Mouse (Mus musculus) E14TG2a.4 (cell line): ENCODE measurements around the gene Ccdc39.

Source experiments
- H3K27me3 ChIP-seq: 2 replicates; pipeline ENCODE4 v1.6.1; 2014; ENCODE audit warnings: low read length, control low read depth; ENCODE audit not compliant: insufficient read depth
- H3K36me3 ChIP-seq: 2 replicates; pipeline ENCODE4 v1.6.1; 2014; ENCODE audit warnings: low read length, control low read depth; ENCODE audit not compliant: insufficient read depth
- H3K4me1 ChIP-seq: replicated peaks from 2 replicates; pipeline ENCODE4 v1.6.1; 2014; ENCODE audit warnings: low read depth, low read length, control low read depth
- H3K4me3 ChIP-seq: replicated peaks from 2 replicates; pipeline ENCODE4 v1.5.1; 2014; ENCODE audit warnings: mild to moderate bottlenecking, low read length
- H3K9me3 ChIP-seq: 2 replicates; pipeline ENCODE4 v1.6.1; 2014; ENCODE audit warnings: low read length, control low read depth
- CTCF ChIP-seq: conservative IDR thresholded peaks from 2 replicates; pipeline ENCODE4 v1.5.1; 2014; ENCODE audit warnings: low read length
- NANOG ChIP-seq: IDR thresholded peaks from 2 replicates; pipeline ENCODE4 v1.6.1; 2014; ENCODE audit warnings: borderline replicate concordance, low read length, mixed read lengths
- POU5F1 ChIP-seq: IDR thresholded peaks from 2 replicates; pipeline ENCODE4 v1.6.1; 2014; ENCODE audit warnings: low read length, borderline replicate concordance

The Ccdc39 gene

DNA sequence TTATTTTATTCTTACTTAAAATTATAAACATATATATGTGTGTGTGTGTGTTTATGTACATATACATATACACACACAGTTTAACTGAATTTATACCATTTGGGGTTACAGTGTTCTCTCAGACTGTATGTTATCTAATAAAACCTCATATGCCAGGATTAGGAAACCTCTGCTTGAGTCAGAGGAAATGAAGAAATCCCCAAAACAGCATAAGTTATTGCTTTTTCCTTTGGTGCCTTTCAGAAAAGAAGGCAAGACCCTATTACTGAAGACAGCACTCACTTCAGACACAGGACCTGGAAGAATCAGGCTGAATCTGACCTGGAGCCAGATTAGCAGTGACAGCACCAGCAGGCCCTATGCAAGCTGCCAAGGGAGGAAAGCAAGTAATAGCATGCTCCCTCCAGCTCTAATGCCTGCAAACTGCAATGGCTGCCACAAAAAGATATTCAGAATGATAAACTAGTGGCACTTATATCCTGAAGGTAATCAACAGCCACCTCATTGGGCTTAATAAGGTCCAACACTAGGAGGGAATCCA, 20.0 kb upstream of the Ccdc39 start:
- Histone ChIP-seq H3K4me3 (no peak overlapping the region), H3K4me1 (no peaks in the 10 kb centered on the region), H3K36me3 (no peaks in the 10 kb centered on the region), H3K27me3 (no peaks in the 10 kb centered on the region), H3K9me3 (no peaks in the 10 kb centered on the region)
- no peak for TF ChIP-seq POU5F1
- TF ChIP-seq CTCF, result no peak
- TF ChIP-seq NANOG, result no peak

DNA sequence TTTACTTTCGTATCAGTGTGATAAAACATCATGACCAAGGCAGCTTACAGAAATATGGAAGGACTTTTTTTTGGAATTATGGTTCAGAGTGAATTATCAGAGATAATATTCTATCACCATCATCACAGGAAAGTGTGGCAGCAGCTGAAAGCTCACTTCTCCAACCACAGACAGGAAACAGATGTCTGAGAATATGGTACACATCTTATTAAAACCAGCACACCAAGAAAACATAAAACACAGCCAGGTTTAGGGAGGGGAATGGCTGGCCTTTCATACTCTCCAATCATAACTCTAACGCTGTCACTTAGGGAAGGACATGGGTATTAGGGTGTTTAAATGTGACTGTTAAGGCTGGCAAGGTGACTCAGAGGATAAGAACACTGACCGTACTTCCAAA, 14.8 kb upstream of the Ccdc39 start:
- no peaks in the 10 kb centered on the region for H3K36me3 ChIP-seq
- no peak overlapping the region for H3K4me3 ChIP-seq
- TF ChIP-seq NANOG, result no peak
- no peak for TF ChIP-seq CTCF
- no peak for TF ChIP-seq POU5F1
- no peaks in the 10 kb centered on the region for H3K9me3 ChIP-seq
- no peaks in the 10 kb centered on the region for H3K4me1 ChIP-seq
- H3K27me3 ChIP-seq, result no peaks in the 10 kb centered on the region

DNA sequence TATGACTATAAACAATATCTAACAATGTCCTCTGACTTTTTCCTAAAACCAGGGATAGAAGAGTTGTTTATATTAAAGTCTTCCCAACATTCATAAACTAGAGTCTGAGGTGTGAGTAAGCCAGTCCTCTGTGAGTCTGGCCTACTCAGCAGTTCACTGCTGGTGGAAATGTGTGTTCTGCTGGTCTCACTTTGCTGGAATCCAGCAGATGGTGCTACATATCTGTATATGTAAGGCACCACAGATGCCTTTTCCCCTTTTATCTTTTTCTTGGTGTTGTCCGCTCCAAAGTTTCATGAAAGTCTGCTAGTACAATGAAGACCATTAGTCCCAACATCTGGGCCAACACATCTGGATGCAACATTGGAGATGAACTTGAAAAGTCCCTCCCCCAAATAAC, 9.0 kb upstream of the Ccdc39 start:
- Histone ChIP-seq H3K36me3 (no peaks in the 10 kb centered on the region), H3K9me3 (no peaks in the 10 kb centered on the region; the same call in 1 of the 2 replicates), H3K27me3 (no peaks in the 10 kb centered on the region), H3K4me3 (no peak overlapping the region), H3K4me1 (no peaks in the 10 kb centered on the region)
- TF ChIP-seq CTCF (no peak), POU5F1 (no peak), NANOG (no peak)

- TF ChIP-seq POU5F1 (no peak), CTCF (no peak), NANOG (no peak)
These were observed 6.7 kb upstream of the Ccdc39 start for GRCm38 (mm10) chr3:33850856-33851255.

GRCm38 (mm10) chr3:33846639-33847038, 2.5 kb upstream of the Ccdc39 start:
- no peaks in the 10 kb centered on the region for H3K36me3 ChIP-seq
- H3K27me3 ChIP-seq, result 0 out of 2 replicates have a peak, but pooled peaks cover 4% of the 10 kb centered on the region

More at GRCm38 (mm10) chr3:33850856-33851255, 6.7 kb upstream of the Ccdc39 start:
- H3K4me1 ChIP-seq, result no peaks in the 10 kb centered on the region
- H3K27me3 ChIP-seq, result no peaks in the 10 kb centered on the region
- no peak overlapping the region for H3K4me3 ChIP-seq
- H3K36me3 ChIP-seq, result no peaks in the 10 kb centered on the region
- no peaks in the 10 kb centered on the region; the same call in 1 of the 2 replicates for H3K9me3 ChIP-seq

GRCm38 (mm10) chr3:33838877-33839276, 5.2 kb downstream of the Ccdc39 start:
- peaks cover 3% of the 10 kb centered on the region; the same call in 1 of the 2 replicates for H3K9me3 ChIP-seq
- 0 out of 2 replicates have a peak, but pooled peaks cover 4% of the 10 kb centered on the region for H3K27me3 ChIP-seq
- peaks cover 16% of the 10 kb centered on the region for H3K4me1 ChIP-seq
- TF ChIP-seq CTCF (no peak), NANOG (no peak), POU5F1 (no peak)
- H3K36me3 ChIP-seq, result no peaks in the 10 kb centered on the region
- H3K4me3 ChIP-seq, result no peak overlapping the region; the same call in 1 of the 2 replicates

More at GRCm38 (mm10) chr3:33846639-33847038, 2.5 kb upstream of the Ccdc39 start:
- Histone ChIP-seq H3K9me3 (no peaks in the 10 kb centered on the region), H3K4me3 (no peak overlapping the region), H3K4me1 (peaks cover 11% of the 10 kb centered on the region)
- TF ChIP-seq NANOG, result no peak
- TF ChIP-seq CTCF, result no peak
- TF ChIP-seq POU5F1, result no peak

- peaks cover 3% of the 10 kb centered on the region; the same call in 1 of the 2 replicates for H3K9me3 ChIP-seq
- H3K27me3 ChIP-seq, result no peaks in the 10 kb centered on the region
- TF ChIP-seq NANOG (no peak), CTCF (no peak), POU5F1 (no peak)
- no peaks in the 10 kb centered on the region for H3K36me3 ChIP-seq
- no peak overlapping the region for H3K4me3 ChIP-seq
- H3K4me1 ChIP-seq, result peaks cover 10% of the 10 kb centered on the region
These were observed 7.5 kb downstream of the Ccdc39 start for GRCm38 (mm10) chr3:33836576-33836975.

DNA sequence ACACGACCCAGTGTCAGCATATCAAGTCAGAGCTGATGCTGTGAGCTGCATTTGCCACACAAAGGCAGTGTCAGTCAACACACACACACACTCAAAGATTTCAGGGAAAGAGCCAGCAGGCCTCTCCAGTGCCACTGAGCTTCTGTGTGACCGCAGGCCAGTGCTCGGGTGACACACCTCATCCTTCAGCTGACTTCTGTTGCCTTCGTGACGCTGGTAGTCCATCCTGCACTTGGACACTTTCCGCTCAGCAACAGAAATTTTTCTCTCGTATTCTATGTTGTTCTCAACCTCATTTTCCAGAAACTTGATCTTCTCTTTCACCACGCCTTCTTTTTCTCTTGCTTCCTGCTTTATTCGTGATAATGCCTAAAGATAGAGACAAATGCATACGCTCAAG, 11.8 kb downstream of the Ccdc39 start:
- TF ChIP-seq NANOG (no peak), CTCF (no peak), POU5F1 (no peak)

GRCm38 (mm10) chr3:33824135-33824946, 19.8 kb downstream of the Ccdc39 start:
- H3K4me1 ChIP-seq, result peaks cover 8% of the 10 kb centered on the region
- no peaks in the 10 kb centered on the region for H3K9me3 ChIP-seq
- H3K4me3 ChIP-seq, result no peak overlapping the region
- peak; percentile 84 for TF ChIP-seq CTCF
- TF ChIP-seq POU5F1, result no peak
- H3K27me3 ChIP-seq, result no peaks in the 10 kb centered on the region
- no peaks in the 10 kb centered on the region for H3K36me3 ChIP-seq

More for the DNA sequence above, 11.8 kb downstream of the Ccdc39 start:
- Histone ChIP-seq H3K4me1 (no peaks in the 10 kb centered on the region), H3K36me3 (no peaks in the 10 kb centered on the region), H3K9me3 (no peaks in the 10 kb centered on the region), H3K27me3 (no peaks in the 10 kb centered on the region), H3K4me3 (no peak overlapping the region)
